Mouse (Mus musculus): Measurements from ENCODE around the gene Gm34653. TPM values are rescaled to one million over a fixed set of nuclear protein-coding genes. Genes with fewer than 3 reads are reported as not detected.
A peak's percentile ranks its signal among the peaks of the same experiment; 100 is the strongest.
"Not testable (repeated sequence)": the region's sequence is repeated elsewhere in the genome, so short reads cannot be mapped to it uniquely, and the experiment has no call there.

Gm34653 gene
- polyA plus RNA-seq, 1 experiment: not detected

DNA sequence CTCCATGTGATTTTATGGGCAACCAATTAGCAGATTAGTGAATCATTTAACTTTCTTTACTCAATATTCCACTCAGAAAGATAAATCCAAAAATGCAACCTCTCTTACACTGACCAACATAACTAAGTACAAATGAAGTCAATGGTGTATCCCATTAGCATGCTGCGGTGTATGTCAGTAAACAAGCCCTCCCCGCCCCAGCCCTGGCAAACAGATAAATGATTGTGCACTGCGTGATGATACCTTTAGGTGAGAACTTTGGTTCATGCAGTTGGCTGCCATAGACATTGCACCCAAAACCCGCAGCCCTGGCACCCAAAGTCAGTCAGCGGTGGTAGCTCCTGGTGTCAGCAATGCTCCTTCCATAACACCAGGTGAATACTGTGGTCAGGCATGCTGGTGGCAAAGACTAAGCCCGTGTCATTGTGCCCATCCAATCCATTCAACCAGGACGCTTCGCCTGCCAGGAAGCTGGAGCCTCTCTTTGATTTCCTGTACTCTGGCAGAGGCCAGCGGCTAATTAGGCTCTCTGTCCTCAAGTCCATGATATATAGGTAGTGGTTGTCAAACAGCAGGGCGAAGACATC lies 27.4 kb upstream of the Gm34653 start:
- Histone ChIP-seq H3K27me3 (ENCODE audit: control insufficient read depth, insufficient read depth, low read length) (no peaks in the 10 kb centered on the region), H3K4me1 (ENCODE audit: control insufficient read depth, insufficient read depth, low read length) (peaks cover 5% of the 10 kb centered on the region; the same call in 1 of the 2 replicates), H3K27ac (ENCODE audit: insufficient read depth, low read length) (no peak overlapping the region), H3K4me3 (replicated peaks; ENCODE audit: insufficient read depth, low read depth, low read length) (no peak overlapping the region)
- DNase-seq: no peak
- TF ChIP-seq POLR2A (IDR thresholded peaks at IDR 0.05; ENCODE audit: borderline replicate concordance, insufficient read depth, low read length): no peak
- no peak for TF ChIP-seq CTCF (IDR thresholded peaks at IDR 0.05; ENCODE audit: borderline replicate concordance, insufficient read depth, low read depth, low read length)
- WGBS: 83% methylated on average over 10 of the region's 10 CpGs

GRCm38 (mm10) chr2:34808057-34808456 lies 24.8 kb upstream of the Gm34653 start:
- no peak overlapping the region for H3K4me3 ChIP-seq (replicated peaks; ENCODE audit: insufficient read depth, low read depth, low read length)
- no peak overlapping the region for H3K27ac ChIP-seq (ENCODE audit: insufficient read depth, low read length)
- no peaks in the 10 kb centered on the region for H3K27me3 ChIP-seq (ENCODE audit: control insufficient read depth, insufficient read depth, low read length)
- TF ChIP-seq CTCF (IDR thresholded peaks at IDR 0.05; ENCODE audit: borderline replicate concordance, insufficient read depth, low read depth, low read length) (no peak), POLR2A (IDR thresholded peaks at IDR 0.05; ENCODE audit: borderline replicate concordance, insufficient read depth, low read length) (no peak)
- H3K4me1 ChIP-seq (ENCODE audit: control insufficient read depth, insufficient read depth, low read length): peaks cover 5% of the 10 kb centered on the region; the same call in 1 of the 2 replicates
- no peak for DNase-seq
- 91% methylated on average over 2 of the region's 2 CpGs for WGBS

GRCm38 (mm10) chr2:34809568-34809967 lies 23.2 kb upstream of the Gm34653 start:
- H3K27ac ChIP-seq (ENCODE audit: insufficient read depth, low read length): no peak overlapping the region
- no peak overlapping the region for H3K4me3 ChIP-seq (replicated peaks; ENCODE audit: insufficient read depth, low read depth, low read length)
- no peak for TF ChIP-seq CTCF (IDR thresholded peaks at IDR 0.05; ENCODE audit: borderline replicate concordance, insufficient read depth, low read depth, low read length)
- no peak for TF ChIP-seq POLR2A (IDR thresholded peaks at IDR 0.05; ENCODE audit: borderline replicate concordance, insufficient read depth, low read length)
- no peaks in the 10 kb centered on the region for H3K27me3 ChIP-seq (ENCODE audit: control insufficient read depth, insufficient read depth, low read length)
- WGBS: 97% methylated on average over 1 of the region's 1 CpGs
- H3K4me1 ChIP-seq (ENCODE audit: control insufficient read depth, insufficient read depth, low read length): peaks cover 5% of the 10 kb centered on the region; the same call in 1 of the 2 replicates
- no peak for DNase-seq

- 91% methylated on average over 3 of the region's 3 CpGs for WGBS
- no peak overlapping the region for H3K27ac ChIP-seq (ENCODE audit: insufficient read depth, low read length)
- H3K4me3 ChIP-seq (replicated peaks; ENCODE audit: insufficient read depth, low read depth, low read length): no peak overlapping the region
- no peaks in the 10 kb centered on the region for H3K27me3 ChIP-seq (ENCODE audit: control insufficient read depth, insufficient read depth, low read length)
- DNase-seq: no peak
- no peaks in the 10 kb centered on the region; the same call in 1 of the 2 replicates for H3K4me1 ChIP-seq (ENCODE audit: control insufficient read depth, insufficient read depth, low read length)
- no peak for TF ChIP-seq CTCF (IDR thresholded peaks at IDR 0.05; ENCODE audit: borderline replicate concordance, insufficient read depth, low read depth, low read length)
- no peak for TF ChIP-seq POLR2A (IDR thresholded peaks at IDR 0.05; ENCODE audit: borderline replicate concordance, insufficient read depth, low read length)
Measured at GRCm38 (mm10) chr2:34810775-34811174, 22.0 kb upstream of the Gm34653 start.

DNA sequence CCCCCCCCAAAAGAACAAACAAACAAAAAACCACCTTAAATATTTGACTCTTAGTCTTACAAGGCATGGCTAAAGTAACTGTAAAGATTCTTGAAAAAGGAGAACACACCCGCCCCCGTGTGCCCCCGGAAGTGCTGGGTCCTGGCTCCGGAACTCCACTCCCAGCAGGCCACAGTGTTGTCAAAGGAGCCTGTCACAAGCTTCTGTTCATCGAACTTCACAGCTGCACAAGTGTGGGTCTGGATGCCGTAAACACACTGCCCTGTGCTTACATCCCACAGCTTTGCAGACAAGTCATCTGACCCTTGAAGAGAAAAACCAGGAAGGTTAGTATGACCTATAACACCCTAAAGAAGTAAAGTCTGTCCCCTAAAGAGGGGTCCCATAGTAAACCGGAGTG lies 20.1 kb upstream of the Gm34653 start:
- WGBS: 61% methylated on average over 7 of the region's 7 CpGs
- H3K4me1 ChIP-seq (ENCODE audit: control insufficient read depth, insufficient read depth, low read length): no peaks in the 10 kb centered on the region
- no peak overlapping the region for H3K27ac ChIP-seq (ENCODE audit: insufficient read depth, low read length)
- H3K27me3 ChIP-seq (ENCODE audit: control insufficient read depth, insufficient read depth, low read length): no peaks in the 10 kb centered on the region
- no peak overlapping the region for H3K4me3 ChIP-seq (replicated peaks; ENCODE audit: insufficient read depth, low read depth, low read length)
- TF ChIP-seq POLR2A (IDR thresholded peaks at IDR 0.05; ENCODE audit: borderline replicate concordance, insufficient read depth, low read length) (no peak), CTCF (IDR thresholded peaks at IDR 0.05; ENCODE audit: borderline replicate concordance, insufficient read depth, low read depth, low read length) (no peak)
- DNase-seq: no peak

- not testable (repeated sequence) for H3K4me1 ChIP-seq (ENCODE audit: control insufficient read depth, insufficient read depth, low read length); H3K27ac ChIP-seq (ENCODE audit: insufficient read depth, low read length); DNase-seq; H3K27me3 ChIP-seq (ENCODE audit: control insufficient read depth, insufficient read depth, low read length); H3K4me3 ChIP-seq (replicated peaks; ENCODE audit: insufficient read depth, low read depth, low read length)
- WGBS: 94% methylated on average over 2 of the region's 2 CpGs
Measured at GRCm38 (mm10) chr2:34815893-34816292, 16.9 kb upstream of the Gm34653 start.

GRCm38 (mm10) chr2:34818492-34818891 lies 14.3 kb upstream of the Gm34653 start:
- no peak for DNase-seq
- WGBS: 95% methylated on average over 2 of the region's 2 CpGs
- no peak overlapping the region for H3K4me3 ChIP-seq (replicated peaks; ENCODE audit: insufficient read depth, low read depth, low read length)
- H3K27me3 ChIP-seq (ENCODE audit: control insufficient read depth, insufficient read depth, low read length): no peaks in the 10 kb centered on the region
- no peak for TF ChIP-seq POLR2A (IDR thresholded peaks at IDR 0.05; ENCODE audit: borderline replicate concordance, insufficient read depth, low read length)
- TF ChIP-seq CTCF (IDR thresholded peaks at IDR 0.05; ENCODE audit: borderline replicate concordance, insufficient read depth, low read depth, low read length): no peak
- no peak overlapping the region for H3K27ac ChIP-seq (ENCODE audit: insufficient read depth, low read length)
- H3K4me1 ChIP-seq (ENCODE audit: control insufficient read depth, insufficient read depth, low read length): no peaks in the 10 kb centered on the region

DNA sequence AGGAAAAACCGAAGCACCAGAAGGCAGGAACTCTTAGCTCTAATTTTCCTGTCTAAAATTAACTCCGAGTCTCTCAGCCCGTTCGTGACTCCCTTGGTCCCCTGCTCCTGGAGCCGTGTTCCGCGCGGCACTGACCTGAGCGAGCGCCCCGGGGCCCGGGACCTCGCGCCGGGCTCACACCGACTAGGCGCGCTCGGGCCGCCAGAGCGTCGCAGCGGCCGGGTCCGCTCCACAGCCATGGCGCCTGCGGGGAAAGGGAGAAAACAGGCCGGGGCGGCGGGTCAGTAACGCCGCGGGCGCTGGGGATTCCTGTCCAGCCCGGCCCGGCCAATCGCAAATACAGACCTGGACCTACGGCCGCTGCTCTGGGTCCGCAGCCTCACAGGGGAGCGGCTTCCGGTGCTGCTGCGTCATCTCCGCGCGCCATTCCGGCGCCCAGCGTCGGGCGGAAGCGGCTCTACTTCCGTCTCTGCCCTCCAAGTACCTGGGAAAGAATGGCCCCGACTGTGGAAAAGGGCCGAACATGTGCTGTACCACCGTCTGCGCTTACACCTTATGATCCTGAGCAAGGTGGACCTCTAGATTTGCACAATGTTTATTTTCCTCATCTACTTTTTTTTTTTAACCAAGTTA lies 6.9 kb upstream of the Gm34653 start, which contains the start of gene Fbxw2:
TSS of gene Fbxw2 (minus strand) at position 485 of the 633 bp plus-strand sequence.
- no peak; the same call in 1 of the 2 replicates for TF ChIP-seq POLR2A (IDR thresholded peaks at IDR 0.05; ENCODE audit: borderline replicate concordance, insufficient read depth, low read length)
- WGBS: under 1% methylated on average over 56 of the region's 57 CpGs
- peak within 1 kb of the TSS; percentile 61 for H3K4me3 ChIP-seq (replicated peaks; ENCODE audit: insufficient read depth, low read depth, low read length)
- H3K4me1 ChIP-seq (ENCODE audit: control insufficient read depth, insufficient read depth, low read length): peaks cover 3% of the 10 kb centered on the region; the same call in 1 of the 2 replicates
- DNase-seq: peak; percentile 93 to 94
- H3K27ac ChIP-seq (ENCODE audit: insufficient read depth, low read length): peak within 1 kb of the TSS; percentile 81
- no peaks in the 10 kb centered on the region for H3K27me3 ChIP-seq (ENCODE audit: control insufficient read depth, insufficient read depth, low read length)
